9 mouse cellular contexts compared by ENCODE assay signal in genomic region chr5:120131600-120131999, GRCm38 (mm10). TPM values are rescaled to one million over a fixed set of nuclear protein-coding genes. Genes with fewer than 3 reads are reported as not detected.
DNase-seq lines count a peak whose midpoint lies in the region; ATAC-seq lines count a peak whose summit lies in the region.
"Had no signal": no experiment of that assay in that cellular context is flagged by ENCODE, and none has a peak within 500 bp of the region (broad histone marks: within the 10 kb centered on the region; RNA-seq: fewer than 3 reads in every experiment).

No protein-coding gene starts in this region.

- DNase-seq in cerebellum, postnatal 36 days: peak; percentile 27 to 35
- no peak for DNase-seq in cerebellum, adult 9-11 months
- peak; percentile 73 for DNase-seq in midbrain, embryonic 14.5 days
- peak; percentile 65 for DNase-seq in embryo, embryonic 11 days
- DNase-seq in lung, postnatal 36 days: peak; percentile 45
- no peak for DNase-seq in right cerebral cortex, postnatal 25 days
- DNase-seq in heart, adult 9 months (ENCODE audit: low spot score in 2 of 2): no peak

- no peak overlapping the region for H3K27ac ChIP-seq in midbrain, embryonic 14.5 days (replicated peaks; ENCODE audit: low read depth, low read length)
- H3K27ac ChIP-seq in midbrain, embryonic 13.5 days: no peak overlapping the region
- H3K27ac ChIP-seq: heart, embryonic 15.5 days had no signal

- 69% methylated on average over 5 of the region's 5 CpGs for WGBS in midbrain, embryonic 14.5 days
- WGBS in midbrain, embryonic 13.5 days: 61% methylated on average over 5 of the region's 5 CpGs

- H3K9me3 ChIP-seq in midbrain, embryonic 14.5 days (ENCODE audit: control insufficient read depth, low read length): no peaks in the 10 kb centered on the region
- no peaks in the 10 kb centered on the region for H3K9me3 ChIP-seq in midbrain, embryonic 13.5 days
- H3K9me3 ChIP-seq: heart, embryonic 15.5 days had no signal

- no peaks in the 10 kb centered on the region for H3K27me3 ChIP-seq in midbrain, embryonic 14.5 days (ENCODE audit: control insufficient read depth, insufficient read depth, low read length)
- H3K27me3 ChIP-seq in midbrain, embryonic 13.5 days: no peaks in the 10 kb centered on the region
- H3K27me3 ChIP-seq: heart, embryonic 15.5 days had no signal

- peaks cover 40% of the 10 kb centered on the region for H3K36me3 ChIP-seq in midbrain, embryonic 14.5 days (ENCODE audit: control insufficient read depth, insufficient read depth, low read length)
- H3K36me3 ChIP-seq in midbrain, embryonic 13.5 days: peaks cover 46% of the 10 kb centered on the region

- H3K4me1 ChIP-seq in midbrain, embryonic 14.5 days (ENCODE audit: control insufficient read depth, insufficient read depth, low read length): peaks cover 6% of the 10 kb centered on the region
- peaks cover 14% of the 10 kb centered on the region for H3K4me1 ChIP-seq in midbrain, embryonic 13.5 days (replicated peaks)

- no peak overlapping the region for H3K9ac ChIP-seq in midbrain, embryonic 14.5 days (replicated peaks; ENCODE audit: low read length)
- no peak overlapping the region for H3K9ac ChIP-seq in midbrain, embryonic 13.5 days (replicated peaks)
- H3K9ac ChIP-seq: heart, embryonic 15.5 days had no signal

- no peak overlapping the region for H3K4me2 ChIP-seq in midbrain, embryonic 14.5 days (ENCODE audit: low read length)
- H3K4me2 ChIP-seq in midbrain, embryonic 13.5 days (replicated peaks): no peak overlapping the region
- H3K4me2 ChIP-seq: heart, embryonic 15.5 days had no signal

- ATAC-seq in midbrain, embryonic 14.5 days (ENCODE audit: low FRiP score, low TSS enrichment): no peak
- no peak for ATAC-seq in midbrain, embryonic 13.5 days

- no peak overlapping the region for H3K4me3 ChIP-seq in midbrain, embryonic 14.5 days (replicated peaks; ENCODE audit: low read depth, low read length)
- no peak overlapping the region for H3K4me3 ChIP-seq in midbrain, embryonic 13.5 days (replicated peaks)
- H3K4me3 ChIP-seq: heart, embryonic 15.5 days had no signal

RNA-seq across cellular contexts. Expression of gene Rbm19, which starts 15.3 kb away (rescaled TPM):
- polyA plus RNA-seq in midbrain, embryonic 14.5 days (2014; fragmentation: Nextera tagmentation; extraction: Ambion mirVana): 16.0 and 16.2 TPM in 2 replicates
- polyA plus RNA-seq in midbrain, embryonic 13.5 days (2015; fragmentation: Nextera tagmentation; extraction: Ambion mirVana): 18.8 and 19.1 TPM in 2 replicates

Comparison
In these comparisons a context has a peak if more than half of its experiments do, and no peak if none do; other contexts are left out.
1. DNase-seq: peak in cerebellum, postnatal 36 days (2 of 2), midbrain, embryonic 14.5 days (single experiment), embryo, embryonic 11 days (single experiment) and lung, postnatal 36 days (single experiment); none in cerebellum, adult 9-11 months (single experiment), right cerebral cortex, postnatal 25 days (single experiment) and heart, adult 9 months (0 of 2).